Mouse (Mus musculus) hindbrain, embryonic 12.5 days (tissue): ENCODE data around the gene Fpr1. TPM values are rescaled to one million over a fixed set of nuclear protein-coding genes. Genes with fewer than 3 reads are reported as not detected.
"Not testable (repeated sequence)": the region's sequence is repeated elsewhere in the genome, so short reads cannot be mapped to it uniquely, and the experiment has no call there.

Experiments used
- ATAC-seq: fragments of 200-750 bp; cut with Nextera tagmentation; 2 replicates; pipeline ENCODE4 v1.8.0; 2017; ENCODE audit warnings: moderate TSS enrichment; ENCODE audit not compliant: low FRiP score
- H3K27ac ChIP-seq: fragments of 300-500 bp; sonication (generic); 2 replicates; pipeline ENCODE4 v1.5.1; 2016; ENCODE audit warnings: mild to moderate bottlenecking
- H3K27me3 ChIP-seq: fragments of 300-500 bp; sonication (generic); 2 replicates; pipeline ENCODE4 v1.6.1; 2016; ENCODE audit warnings: mild to moderate bottlenecking
- H3K36me3 ChIP-seq: fragments of 300-500 bp; sonication (generic); 2 replicates; pipeline ENCODE4 v1.6.1; 2016; ENCODE audit warnings: mild to moderate bottlenecking
- H3K4me1 ChIP-seq: fragments of 300-500 bp; sonication (generic); 2 replicates; pipeline ENCODE4 v1.6.1; 2016
- H3K4me2 ChIP-seq: fragments of 300-500 bp; sonication (generic); replicated peaks from 2 replicates; pipeline ENCODE4 v1.6.1; 2016; ENCODE audit warnings: mild to moderate bottlenecking
- H3K4me3 ChIP-seq: fragments of 300-500 bp; sonication (generic); 2 replicates; pipeline ENCODE4 v1.5.1; 2016; ENCODE audit warnings: mild to moderate bottlenecking
- H3K9ac ChIP-seq: fragments of 300-500 bp; sonication (generic); 2 replicates; pipeline ENCODE4 v1.6.1; 2016; ENCODE audit warnings: mild to moderate bottlenecking, moderate library complexity
- H3K9me3 ChIP-seq: fragments of 300-500 bp; sonication (generic); replicated peaks from 2 replicates; pipeline ENCODE4 v1.6.1; 2016; ENCODE audit warnings: mild to moderate bottlenecking
- WGBS: fragments of 180-500 bp; shearing (Covaris S2); methylation state at CpG from one replicate; pipeline ENCODE4 v1.1.7; 2016; 5-methylcytosine and 5-hydroxymethylcytosine counted together
- polyA plus RNA-seq: library from polyadenylated mRNA; unstranded; fragments of >200 nt; fragmentation: Nextera tagmentation; extraction: Ambion mirVana; gene quantifications from 2 replicates; pipeline ENCODE4 v1.2.1, GENCODE M21; 2016

Gene Fpr1
- polyA plus RNA-seq, 1 experiment from 2014 or later = not detected

DNA sequence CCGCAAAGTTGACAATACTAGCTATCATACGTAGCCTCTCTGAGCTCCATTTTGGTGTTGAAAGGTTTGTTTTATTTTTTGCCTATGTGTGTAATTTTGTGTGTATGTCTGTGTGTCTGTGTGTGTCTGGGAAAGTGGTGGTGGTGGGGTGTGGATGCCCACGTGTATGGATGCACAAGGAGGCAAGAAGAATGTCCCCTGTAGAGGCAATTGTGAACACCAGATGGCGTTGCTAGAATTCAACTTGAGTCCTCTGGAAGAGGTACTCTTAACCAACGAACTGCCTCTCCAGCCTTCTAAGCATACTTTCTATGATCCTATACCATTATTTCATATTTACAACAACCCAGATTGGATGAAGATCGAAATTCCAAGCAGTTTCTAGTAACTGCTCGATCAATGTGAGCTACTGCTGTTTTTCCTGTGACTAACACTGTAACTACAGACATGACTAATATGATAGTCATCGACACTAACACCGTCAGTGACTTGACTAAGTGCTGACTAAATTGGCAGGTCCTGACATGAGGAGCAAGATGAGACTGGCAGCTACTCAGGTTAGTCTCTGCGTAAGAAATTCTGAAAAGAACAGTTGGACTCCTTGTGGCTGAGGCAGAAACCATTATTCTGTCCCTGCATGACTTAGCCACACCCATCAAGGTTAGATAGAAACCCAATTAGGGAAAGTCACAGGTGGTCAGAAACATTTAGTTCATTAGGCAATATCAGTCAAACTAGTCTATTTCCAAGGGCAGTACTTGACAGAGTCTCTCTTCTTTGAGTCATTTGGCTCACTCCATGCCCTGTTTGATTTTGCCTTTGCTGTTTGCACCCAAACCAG, 38.3 kb downstream of the Fpr1 start:
- ATAC-seq = no peak
- 78% methylated on average over 10 of the region's 10 CpGs for WGBS
- H3K4me2 ChIP-seq = no peak overlapping the region
- no peak overlapping the region for H3K27ac ChIP-seq
- H3K9me3 ChIP-seq = no peaks in the 10 kb centered on the region
- H3K36me3 ChIP-seq = peaks cover 16% of the 10 kb centered on the region; the same call in 1 of the 2 replicates
- no peak overlapping the region for H3K4me3 ChIP-seq
- peaks cover 15% of the 10 kb centered on the region for H3K27me3 ChIP-seq
- H3K4me1 ChIP-seq = no peaks in the 10 kb centered on the region
- H3K9ac ChIP-seq = no peak overlapping the region

DNA sequence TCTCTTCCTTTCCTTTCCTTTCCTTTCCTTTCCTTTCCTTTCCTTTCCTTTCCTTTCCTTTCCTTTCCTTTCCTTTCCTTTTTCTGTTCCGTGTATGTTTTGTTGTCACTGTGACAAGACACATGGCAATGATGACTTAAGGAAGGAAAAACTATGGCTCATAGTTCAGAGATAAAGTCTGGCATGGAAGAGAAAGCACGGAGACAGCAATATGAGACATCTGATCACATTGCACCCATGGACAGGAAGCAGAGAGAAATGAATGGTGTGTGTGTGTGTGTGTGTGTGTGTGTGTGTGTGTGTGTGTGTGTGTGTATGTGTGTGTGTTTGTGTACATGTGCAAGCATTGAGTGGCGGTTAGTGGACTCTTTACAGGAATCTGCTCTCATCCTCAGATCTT, 39.1 kb downstream of the Fpr1 start:
- H3K4me1 ChIP-seq, H3K9ac ChIP-seq, H3K4me3 ChIP-seq, H3K27me3 ChIP-seq, H3K27ac ChIP-seq, H3K4me2 ChIP-seq, ATAC-seq, H3K9me3 ChIP-seq: not testable (repeated sequence)
- H3K36me3 ChIP-seq = peaks cover 23% of the 10 kb centered on the region; the same call in 1 of the 2 replicates
- WGBS = 81% methylated on average over 3 of the region's 3 CpGs

DNA sequence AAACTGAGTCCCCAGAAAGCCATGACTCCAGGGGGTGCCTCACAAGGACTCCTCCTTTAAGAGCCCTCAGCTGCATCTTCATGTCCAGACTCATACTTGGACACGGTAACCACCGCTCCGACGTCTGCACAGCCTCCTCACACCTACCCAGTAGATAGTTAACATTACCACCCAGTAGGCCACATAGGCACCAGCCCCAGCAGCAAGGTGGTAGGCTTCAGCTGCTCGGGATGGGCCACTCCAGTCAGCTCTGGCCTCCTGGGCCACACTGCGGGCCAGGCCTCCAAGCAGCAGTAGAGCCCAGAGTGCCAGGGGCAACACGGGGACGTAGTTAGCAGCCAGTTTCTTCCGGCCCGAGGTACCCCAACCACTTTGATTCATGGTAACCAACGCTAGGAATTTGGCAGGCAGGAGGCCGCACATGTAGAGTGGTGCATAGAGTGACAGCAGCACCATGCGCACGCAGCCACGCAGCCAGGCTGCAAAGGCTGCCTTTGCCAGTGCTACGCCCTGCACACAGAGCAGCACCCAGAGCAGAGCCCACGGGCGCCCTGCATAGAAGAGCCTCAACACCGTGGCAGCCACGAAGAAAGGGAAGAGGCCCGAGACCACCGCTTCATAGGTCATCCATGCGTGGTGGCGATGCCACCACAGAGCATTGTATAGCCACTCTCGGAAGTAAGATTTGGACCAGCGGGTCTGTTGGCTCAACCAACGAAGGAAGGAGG, 40.0 kb downstream of the Fpr1 start:
- WGBS = 73% methylated on average over 27 of the region's 27 CpGs
- Histone ChIP-seq H3K4me2 (no peak overlapping the region), H3K27me3 (peaks cover 6% of the 10 kb centered on the region; the same call in 1 of the 2 replicates), H3K9me3 (no peaks in the 10 kb centered on the region), H3K4me3 (no peak overlapping the region), H3K27ac (0 out of 2 replicates have a peak overlapping the region, but pooled peaks have one; percentile 12), H3K9ac (no peak overlapping the region), H3K36me3 (peaks cover 27% of the 10 kb centered on the region; the same call in 1 of the 2 replicates), H3K4me1 (peaks cover 1% of the 10 kb centered on the region; the same call in 1 of the 2 replicates)
- ATAC-seq = peak; percentile 68

DNA sequence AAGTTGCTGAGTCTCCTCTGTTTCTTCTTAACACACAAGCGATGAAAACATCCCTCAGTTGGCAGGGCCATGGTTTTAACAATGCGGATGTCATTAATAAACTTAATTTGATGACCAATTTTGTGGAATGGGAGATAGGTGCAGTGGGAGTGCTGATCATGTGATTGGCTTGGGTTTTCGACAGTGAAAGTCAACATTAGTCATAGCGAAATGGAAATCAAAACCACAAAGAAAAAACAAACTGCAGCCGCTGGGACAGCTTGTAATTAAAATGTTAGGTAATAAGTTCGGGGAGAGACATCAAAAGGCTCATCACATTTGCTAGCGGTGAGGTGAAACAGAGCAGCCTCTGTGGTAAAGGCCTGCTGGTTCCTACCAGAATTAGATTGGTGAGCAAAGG, 42.9 kb downstream of the Fpr1 start:
- 93% methylated on average over 7 of the region's 7 CpGs for WGBS
- Histone ChIP-seq H3K4me1 (peaks cover 27% of the 10 kb centered on the region), H3K36me3 (peaks cover 39% of the 10 kb centered on the region), H3K27me3 (no peaks in the 10 kb centered on the region), H3K9ac (no peak overlapping the region), H3K4me2 (no peak overlapping the region), H3K9me3 (no peaks in the 10 kb centered on the region), H3K27ac (no peak overlapping the region), H3K4me3 (no peak overlapping the region)
- ATAC-seq = no peak

DNA sequence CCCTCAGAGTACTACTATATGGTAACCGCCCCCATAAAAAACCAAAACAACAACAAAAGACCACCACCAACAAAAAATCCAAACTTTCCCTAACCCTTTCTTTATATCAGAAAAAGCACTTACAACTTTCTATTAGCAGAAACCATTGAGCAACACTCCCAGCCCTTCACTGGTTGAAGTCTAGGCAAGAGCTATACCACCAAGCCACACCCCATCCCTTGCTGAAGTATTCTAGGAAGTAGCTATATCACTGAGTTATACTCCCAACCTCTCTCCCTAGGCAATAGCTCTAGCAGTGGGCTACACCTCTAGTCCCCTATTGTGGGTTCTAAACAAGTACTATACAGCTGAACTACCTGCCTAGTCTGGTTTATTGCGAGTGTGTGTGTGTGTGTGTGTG, 44.5 kb downstream of the Fpr1 start:
- WGBS = 93% methylated on average over 2 of the region's 2 CpGs
- Histone ChIP-seq H3K27ac (no peak overlapping the region), H3K4me1 (peaks cover 41% of the 10 kb centered on the region), H3K9me3 (no peaks in the 10 kb centered on the region), H3K4me2 (no peak overlapping the region), H3K36me3 (peaks cover 42% of the 10 kb centered on the region), H3K9ac (no peak overlapping the region), H3K27me3 (no peaks in the 10 kb centered on the region), H3K4me3 (no peak overlapping the region)
- no peak for ATAC-seq

DNA sequence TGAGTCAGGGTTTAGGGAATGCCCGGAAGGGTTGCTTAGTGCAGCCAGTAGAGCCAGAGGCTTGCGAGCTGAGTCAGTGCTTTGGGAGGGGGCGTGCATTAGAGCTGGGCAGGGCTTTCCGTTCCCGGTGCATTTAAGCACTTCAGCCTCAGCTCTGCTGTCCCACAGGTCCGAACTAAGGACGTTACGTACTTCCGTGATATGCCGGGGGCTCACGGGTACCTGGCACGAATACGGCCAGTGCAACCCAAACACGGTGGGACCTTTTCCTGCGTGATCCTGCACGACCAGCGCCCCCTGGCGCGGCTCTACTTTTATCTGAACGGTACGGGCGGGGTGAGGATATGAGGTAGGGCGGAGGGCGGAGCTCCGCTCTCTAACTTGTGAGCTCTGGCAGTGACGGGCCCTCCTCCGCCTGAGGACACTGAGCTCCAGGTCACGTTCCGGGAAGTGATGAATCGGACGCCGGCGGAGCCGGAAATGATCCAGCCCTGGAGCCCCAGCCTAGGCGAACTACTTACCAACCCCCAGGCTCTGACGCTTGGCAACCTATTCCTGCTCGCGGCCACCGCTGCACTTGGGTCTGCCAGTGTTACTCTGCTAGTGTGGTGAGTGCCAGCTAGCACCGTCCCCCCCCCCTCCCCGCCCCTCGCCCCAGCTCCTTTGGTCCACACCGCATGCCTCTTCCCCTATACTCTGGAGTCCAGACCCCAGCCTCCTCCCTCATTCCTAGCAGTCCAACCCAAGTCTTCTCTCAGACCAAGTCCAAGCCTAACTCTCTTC, 45.6 kb downstream of the Fpr1 start:
- Histone ChIP-seq H3K4me3 (peak overlapping the region; percentile 39), H3K4me2 (peak overlapping the region; percentile 61), H3K9ac (peak overlapping the region; percentile 58), H3K4me1 (peaks cover 52% of the 10 kb centered on the region), H3K27ac (peak overlapping the region; percentile 77), H3K36me3 (peaks cover 47% of the 10 kb centered on the region), H3K9me3 (no peaks in the 10 kb centered on the region), H3K27me3 (no peaks in the 10 kb centered on the region)
- WGBS = under 1% methylated on average over 43 of the region's 43 CpGs
- peak; percentile 97 for ATAC-seq

DNA sequence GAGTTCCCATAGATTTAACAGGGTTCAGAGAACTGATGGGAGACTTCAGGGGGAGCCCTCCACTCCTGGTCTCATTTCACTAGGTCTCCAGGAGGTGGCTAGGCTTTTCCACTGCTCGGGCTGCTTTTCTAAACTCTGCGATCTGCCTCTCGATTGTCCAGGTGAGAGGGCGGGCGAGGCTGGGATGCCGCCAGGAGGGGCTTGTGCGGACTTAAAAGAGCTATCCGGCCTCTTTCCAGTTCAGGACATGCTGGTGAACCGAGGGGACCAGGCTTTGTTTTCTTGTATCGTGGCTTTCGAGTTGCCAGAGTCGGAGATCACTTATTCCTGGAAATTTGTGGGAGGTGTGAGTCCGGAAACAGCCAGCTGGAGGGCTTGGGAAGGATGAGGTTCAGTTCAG, 46.3 kb downstream of the Fpr1 start:
- Histone ChIP-seq H3K4me3 (peak overlapping the region; percentile 39), H3K27me3 (no peaks in the 10 kb centered on the region), H3K9me3 (no peaks in the 10 kb centered on the region), H3K4me2 (peak overlapping the region; percentile 61), H3K9ac (peak overlapping the region; percentile 58), H3K27ac (peak overlapping the region; percentile 77), H3K36me3 (peaks cover 52% of the 10 kb centered on the region), H3K4me1 (peaks cover 57% of the 10 kb centered on the region)
- 11% methylated on average over 13 of the region's 13 CpGs for WGBS
- ATAC-seq = no peak

DNA sequence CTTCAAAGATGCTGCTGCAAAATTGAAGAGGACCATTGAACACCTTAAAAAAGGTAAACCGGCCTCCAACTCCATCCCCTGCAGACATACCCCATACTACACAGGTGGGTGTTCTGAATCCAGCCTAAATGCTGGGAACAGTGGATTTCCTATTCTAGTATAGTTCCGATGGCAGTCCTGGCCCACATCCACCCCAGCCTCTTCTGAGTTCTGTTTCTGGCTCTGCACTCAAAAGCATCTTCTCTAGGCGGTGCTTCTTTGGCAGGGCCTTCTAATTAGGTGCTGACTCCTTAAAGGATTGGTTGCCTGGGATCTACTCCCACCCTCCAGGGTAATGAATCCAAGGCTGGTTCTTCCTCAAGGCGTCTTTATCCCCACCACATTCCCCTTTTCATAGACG, 47.6 kb downstream of the Fpr1 start:
- WGBS = 80% methylated on average over 5 of the region's 5 CpGs
- Histone ChIP-seq H3K27ac (peak overlapping the region; percentile 23; the same call in 1 of the 2 replicates), H3K27me3 (no peaks in the 10 kb centered on the region), H3K36me3 (peaks cover 55% of the 10 kb centered on the region), H3K4me1 (peaks cover 71% of the 10 kb centered on the region), H3K4me2 (no peak overlapping the region), H3K9ac (peak overlapping the region; percentile 23; the same call in 1 of the 2 replicates), H3K9me3 (no peaks in the 10 kb centered on the region), H3K4me3 (no peak overlapping the region)
- ATAC-seq = no peak

DNA sequence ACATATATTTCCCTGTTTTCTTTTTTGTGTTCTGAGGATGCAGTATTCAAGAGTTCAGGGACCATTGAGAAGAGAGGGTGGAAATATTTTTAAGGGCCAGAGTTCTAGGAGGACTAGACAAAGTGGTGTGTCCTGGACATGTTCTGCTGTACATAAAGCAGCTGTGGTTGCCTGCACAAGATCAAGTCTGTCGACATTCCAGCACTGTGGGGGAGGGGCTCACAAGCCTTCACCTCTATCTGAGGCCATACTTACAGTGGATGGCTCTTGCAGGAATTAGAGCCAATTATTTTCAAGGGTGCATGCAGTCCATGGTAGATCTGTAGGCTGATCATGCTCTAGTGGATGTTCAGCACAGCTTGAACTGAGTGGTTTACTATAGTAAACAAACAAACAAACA, 48.8 kb downstream of the Fpr1 start:
- Histone ChIP-seq H3K27ac (no peak overlapping the region), H3K9ac (no peak overlapping the region), H3K9me3 (no peaks in the 10 kb centered on the region), H3K4me3 (no peak overlapping the region), H3K4me1 (peaks cover 83% of the 10 kb centered on the region), H3K27me3 (no peaks in the 10 kb centered on the region), H3K36me3 (peaks cover 50% of the 10 kb centered on the region), H3K4me2 (no peak overlapping the region)
- ATAC-seq = no peak
- WGBS = 16% methylated on average over 1 of the region's 1 CpGs

DNA sequence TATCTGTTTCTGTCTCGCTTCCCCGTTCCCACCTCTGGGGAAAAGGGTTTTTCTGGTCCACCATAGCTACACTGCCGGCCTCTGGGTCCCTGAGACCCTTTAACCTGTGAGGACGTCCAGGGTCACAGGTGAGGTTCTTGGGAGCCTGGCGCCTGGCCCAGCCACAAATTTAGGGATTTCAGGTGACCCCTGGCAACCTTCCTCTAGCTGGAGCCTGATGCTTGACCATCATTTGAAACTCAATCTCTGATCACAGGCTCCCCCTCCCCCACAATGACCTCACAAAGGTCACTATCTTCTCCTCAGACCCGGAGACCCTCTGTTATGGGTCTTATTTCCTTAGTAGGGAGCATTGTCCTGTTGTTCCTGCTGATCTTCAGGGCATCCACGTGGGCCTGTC, 53.0 kb downstream of the Fpr1 start:
- Histone ChIP-seq H3K27ac (peak overlapping the region; percentile 23; the same call in 1 of the 2 replicates), H3K4me2 (peak overlapping the region; percentile 92), H3K4me3 (peak overlapping the region; percentile 88), H3K9ac (peak overlapping the region; percentile 95; the same call in 1 of the 2 replicates), H3K4me1 (peaks cover 61% of the 10 kb centered on the region), H3K9me3 (no peaks in the 10 kb centered on the region), H3K36me3 (peaks cover 31% of the 10 kb centered on the region), H3K27me3 (no peaks in the 10 kb centered on the region)
- no peak for ATAC-seq
- 69% methylated on average over 7 of the region's 7 CpGs for WGBS

DNA sequence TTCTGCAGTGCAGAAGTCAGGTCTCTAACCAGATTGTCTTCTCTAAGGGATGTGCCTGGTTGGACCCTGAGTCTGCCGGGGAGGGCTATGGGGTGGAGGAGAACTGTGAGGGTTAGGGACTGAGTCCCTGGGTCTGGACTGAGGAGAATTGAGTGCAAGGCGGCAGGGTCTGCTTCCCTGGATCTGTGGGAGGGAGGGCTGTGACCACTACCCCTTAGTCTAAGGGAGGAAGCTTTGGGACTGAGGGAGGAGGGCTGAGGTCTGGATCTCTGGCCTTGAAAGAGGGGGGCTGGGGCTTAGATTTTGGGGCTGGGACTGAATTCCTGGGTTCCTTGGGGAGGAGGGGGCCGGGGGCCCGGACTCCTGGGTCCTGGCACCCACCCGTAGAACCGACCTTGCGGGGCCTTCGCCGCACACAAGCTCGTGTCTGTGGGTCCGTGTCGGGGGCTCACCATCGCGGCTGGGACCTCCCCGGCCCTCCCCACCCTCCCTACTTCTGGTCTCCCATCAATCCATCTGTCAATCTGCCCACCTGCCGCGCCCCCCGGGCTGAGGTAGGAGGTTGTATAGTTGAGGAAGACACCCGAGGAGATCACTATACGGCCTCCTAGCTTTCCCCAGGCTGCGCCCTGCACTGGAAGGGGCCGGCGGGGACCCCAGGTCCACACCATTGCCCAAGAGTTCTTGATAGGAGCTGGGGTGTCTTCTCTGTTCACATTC, 53.8 kb downstream of the Fpr1 start:
- Histone ChIP-seq H3K4me1 (peaks cover 56% of the 10 kb centered on the region), H3K27me3 (no peaks in the 10 kb centered on the region), H3K36me3 (peaks cover 31% of the 10 kb centered on the region), H3K27ac (peak overlapping the region; percentile 100), H3K4me3 (peak overlapping the region; percentile 88), H3K4me2 (peak overlapping the region; percentile 92), H3K9ac (peak overlapping the region; percentile 95), H3K9me3 (no peaks in the 10 kb centered on the region)
- ATAC-seq = no peak
- WGBS = 48% methylated on average over 23 of the region's 23 CpGs
